Mouse (Mus musculus) thymus, adult 2 months (tissue): ENCODE measurements around the gene Thy1.

ENCODE experiments used
- CTCF ChIP-seq: fragments of 200-500 bp; IDR thresholded peaks from 2 replicates; pipeline ENCODE4 v1.5.1; 2012; ENCODE audit warnings: mild to moderate bottlenecking, control low read depth, low read length, moderate library complexity, borderline replicate concordance; ENCODE audit not compliant: control insufficient read depth, poor library complexity, insufficient read depth; ENCODE audit errors: extremely low read depth
- POLR2A ChIP-seq: fragments of 200-500 bp; IDR thresholded peaks from 2 replicates; pipeline ENCODE4 v1.6.1; 2012; ENCODE audit warnings: mild to moderate bottlenecking, low read length, control low read depth, moderate library complexity; ENCODE audit not compliant: control insufficient read depth, poor library complexity, insufficient read depth; ENCODE audit errors: extremely low read depth

- TF ChIP-seq CTCF (no peak), POLR2A (no peak)
These were observed 41.6 kb downstream of the Thy1 start for GRCm38 (mm10) chr9:44084659-44085229.
